Mouse (Mus musculus) kidney, postnatal 14 days (tissue): ENCODE results near the gene Palm3.
A peak's percentile ranks its signal among the peaks of the same experiment; 100 is the strongest.

ENCODE experiments used
- DNase-seq: peaks from one replicate; pipeline ENCODE4 v3.0.0; 2022; ENCODE audit warnings: mixed read lengths

Palm3 gene

DNA sequence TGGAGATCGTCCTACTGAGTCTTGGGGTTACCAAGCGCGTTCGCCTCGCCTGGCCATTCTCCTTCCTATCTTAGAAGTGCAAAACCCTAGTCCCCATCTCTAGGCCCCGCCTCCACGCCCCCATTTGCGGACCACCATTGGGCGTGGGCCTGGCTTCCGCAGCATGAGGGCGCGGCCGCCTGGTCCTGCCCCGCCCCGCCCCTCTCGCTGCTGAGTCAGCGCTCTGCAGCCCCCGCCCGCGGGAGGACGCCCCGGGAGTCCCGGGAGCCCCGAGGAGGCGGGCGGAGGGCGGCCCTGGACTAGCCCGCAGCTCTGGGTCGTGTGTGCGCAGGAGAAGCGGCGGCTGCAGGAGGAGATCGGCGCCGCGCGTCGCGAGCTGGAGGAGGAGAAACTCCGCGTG is 4.6 kb downstream of the Palm3 start:
- peak; percentile 69 for DNase-seq

- no peak for DNase-seq
Observed at GRCm38 (mm10) chr8:84027449-84027848, 6.2 kb downstream of the Palm3 start.

DNA sequence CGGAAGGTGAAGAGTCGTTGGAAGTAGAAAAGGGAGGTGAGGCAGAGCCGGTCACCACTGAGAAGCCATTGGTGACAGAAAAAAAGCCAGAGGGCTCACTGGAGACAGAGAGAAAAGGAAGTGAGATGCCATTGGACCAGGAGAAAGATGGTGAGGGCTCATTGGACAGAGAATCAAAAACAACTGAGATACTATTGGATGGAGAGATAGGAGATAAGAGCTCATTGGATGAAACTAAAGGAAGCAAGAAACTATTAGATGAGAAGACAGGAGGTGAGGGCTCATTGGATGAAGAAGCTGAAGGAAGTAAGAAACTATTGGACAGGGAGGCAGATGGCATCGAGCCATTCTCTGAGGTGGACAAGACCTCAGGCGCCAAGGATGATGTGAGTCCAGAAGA is 8.0 kb downstream of the Palm3 start:
- no peak for DNase-seq

DNA sequence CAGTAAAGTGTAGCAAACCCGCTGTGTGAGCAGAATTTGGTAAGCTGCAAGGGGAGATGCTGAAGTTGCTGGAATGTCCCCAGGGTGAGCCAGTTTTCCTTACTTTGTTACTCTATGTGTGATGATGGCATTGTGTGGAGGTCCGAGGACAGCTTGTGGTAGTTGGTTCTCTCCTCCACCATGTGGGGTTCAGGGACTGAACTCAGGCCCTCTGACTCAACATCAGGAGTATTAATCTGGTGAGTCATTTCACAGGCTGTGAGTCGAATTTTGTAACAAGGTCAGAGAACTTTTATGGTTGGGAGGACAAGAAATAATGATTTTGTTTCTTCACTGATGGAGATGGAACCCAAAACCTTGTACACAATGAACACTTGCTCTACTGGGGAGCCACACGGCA is 11.5 kb downstream of the Palm3 start:
- no peak for DNase-seq

DNA sequence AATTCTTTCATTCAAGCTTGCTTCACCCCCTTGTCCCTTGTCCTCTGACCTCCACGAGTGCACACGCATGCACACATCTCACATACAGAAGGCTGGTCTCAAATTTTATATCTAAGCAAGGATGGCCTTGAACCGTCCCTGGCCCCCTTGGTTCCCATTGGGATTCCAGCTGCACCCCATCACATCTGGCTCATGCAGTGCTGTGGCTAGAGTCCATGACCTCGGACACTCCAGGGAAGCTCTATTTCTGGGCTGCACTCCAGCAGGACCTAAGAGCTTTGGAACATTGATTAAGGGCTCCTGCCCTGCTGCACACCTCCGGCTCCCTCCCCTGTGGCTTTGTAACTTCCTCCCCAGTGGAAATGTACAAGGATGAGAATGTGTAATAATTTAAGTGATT is 16.7 kb downstream of the Palm3 start:
- DNase-seq, result peak; percentile 51

- DNase-seq, result peak; percentile 84
Observed at GRCm38 (mm10) chr8:84039050-84039449, 17.8 kb downstream of the Palm3 start.

- DNase-seq, result peak; percentile 79
Observed at GRCm38 (mm10) chr8:84042066-84042947, 21.0 kb downstream of the Palm3 start, which contains the start of gene Il27ra. Gene Il27ra (minus strand): TSS chr8:84042589.

DNA sequence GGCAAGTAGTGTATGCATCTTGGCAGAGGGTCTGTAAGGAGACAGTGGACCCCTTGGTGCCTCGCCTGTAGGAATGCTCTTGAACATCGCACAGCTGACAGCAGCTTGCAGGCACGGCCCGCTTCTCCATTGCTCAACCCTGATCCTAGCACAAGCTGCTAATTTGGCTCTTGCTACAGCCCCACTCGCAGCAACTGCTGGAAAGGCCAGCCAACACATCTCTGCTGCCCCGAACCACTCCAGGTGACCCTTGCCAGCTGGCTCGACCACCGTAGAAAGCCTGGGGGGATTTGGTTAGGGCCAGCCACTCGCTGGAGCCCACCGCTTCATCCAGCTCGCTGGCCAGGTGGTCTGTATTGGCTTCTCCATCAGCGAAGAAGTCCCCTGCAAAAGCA is 21.7 kb downstream of the Palm3 start:
- DNase-seq, result no peak

GRCm38 (mm10) chr8:84044103-84044502 is 22.8 kb downstream of the Palm3 start:
- DNase-seq, result no peak

DNA sequence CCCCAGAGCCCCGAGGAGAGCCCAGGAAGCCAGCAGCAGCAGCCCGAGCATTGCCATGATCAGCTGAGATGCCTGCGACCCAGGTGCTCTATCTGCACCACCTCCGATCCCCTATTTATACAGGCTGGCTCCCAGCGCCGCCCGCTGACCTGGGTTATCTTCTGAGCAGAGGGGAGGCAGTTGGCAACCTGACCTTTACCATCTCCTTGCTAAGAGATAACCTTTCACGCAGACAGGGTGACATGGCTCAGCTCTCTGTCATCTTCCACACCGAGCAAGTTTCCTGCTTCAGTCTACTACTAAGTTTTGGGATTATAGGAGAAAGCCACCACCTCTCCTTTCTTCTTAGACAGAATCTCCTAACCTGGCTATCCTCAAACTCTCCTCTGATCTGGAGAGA is 23.6 kb downstream of the Palm3 start, which contains the start of gene Rln3:
Gene Rln3, minus strand, starts transcription at position 101 of the 400 bp plus-strand sequence.
- DNase-seq, result no peak

DNA sequence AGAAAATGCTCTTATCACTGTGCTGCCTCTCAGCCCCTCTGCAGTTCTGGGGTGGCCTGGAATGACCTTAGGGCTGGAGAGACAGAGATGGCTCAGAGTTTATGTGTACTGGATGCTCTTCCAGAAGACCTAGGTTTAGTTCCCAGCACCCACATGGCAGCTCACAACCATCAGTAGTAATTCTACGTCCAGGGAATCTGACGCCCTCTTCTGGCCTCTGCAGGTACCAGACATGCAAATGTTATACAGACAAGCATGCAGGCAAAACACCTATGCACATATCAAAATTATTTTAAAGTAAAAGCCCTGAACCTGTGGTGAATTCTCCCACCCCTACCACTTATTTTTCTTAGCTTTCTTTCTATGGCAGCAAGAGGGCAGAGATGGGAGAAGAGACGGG is 25.2 kb downstream of the Palm3 start:
- DNase-seq, result no peak

DNA sequence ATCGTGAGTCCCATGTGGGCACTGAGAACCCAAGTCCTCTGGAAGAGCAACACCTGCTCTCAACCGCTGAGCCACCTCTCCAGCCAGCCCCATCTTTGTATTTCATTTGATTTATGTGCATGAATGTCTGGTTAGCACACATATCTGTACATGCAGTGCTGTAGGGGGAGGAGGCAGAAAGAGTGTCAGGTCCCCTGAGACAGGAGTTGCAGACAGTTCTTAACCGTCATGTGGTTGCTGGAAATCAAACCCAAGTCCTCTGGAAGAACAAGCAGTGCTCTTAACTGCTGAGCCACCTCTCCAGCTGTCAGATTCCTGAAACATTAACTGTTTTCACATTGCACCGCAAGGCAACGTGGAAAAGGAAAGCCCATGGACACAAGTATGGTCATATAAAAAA is 26.9 kb downstream of the Palm3 start:
- no peak for DNase-seq

DNA sequence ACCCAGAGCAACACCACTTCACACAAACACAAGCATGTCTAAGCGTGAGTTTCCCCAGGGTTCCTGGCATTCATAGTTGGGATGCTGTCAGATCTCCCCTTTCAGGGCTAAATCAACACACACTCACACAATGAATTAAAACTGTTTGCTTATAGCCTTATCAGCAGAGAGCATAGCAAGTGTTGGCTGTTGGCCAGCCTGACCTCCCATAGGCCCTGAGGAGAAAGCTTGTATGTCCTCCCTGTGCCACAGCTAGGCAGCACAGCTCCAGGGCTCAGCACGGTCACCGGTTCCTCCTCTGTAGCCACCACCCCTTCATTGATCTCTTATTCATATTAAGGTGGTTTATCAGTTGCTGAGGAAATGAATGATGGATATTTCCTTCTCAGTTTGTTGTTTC is 31.5 kb downstream of the Palm3 start:
- DNase-seq, result no peak

DNA sequence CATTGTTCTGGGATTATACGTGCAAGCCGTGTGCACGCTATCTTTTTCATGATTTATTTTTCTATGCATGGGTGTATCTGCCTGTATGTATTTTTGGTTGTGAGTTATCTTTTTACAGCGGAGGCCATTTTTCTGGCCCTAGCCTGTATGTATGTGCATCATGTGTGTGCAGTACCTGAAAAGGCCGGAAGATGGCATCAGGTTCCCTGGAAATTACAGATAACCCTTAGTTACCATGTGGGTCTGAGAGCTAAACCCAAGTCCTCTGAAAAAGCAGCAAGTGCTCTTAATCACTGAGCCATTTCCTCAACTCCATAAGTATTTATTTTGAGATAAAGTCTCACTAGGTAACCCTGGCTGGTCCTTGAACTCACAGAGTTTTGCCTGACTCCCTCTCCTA is 32.0 kb downstream of the Palm3 start:
- DNase-seq, result no peak

- DNase-seq, result no peak
Observed at GRCm38 (mm10) chr8:84057827-84058226, 36.6 kb downstream of the Palm3 start.

- no peak for DNase-seq
Observed at GRCm38 (mm10) chr8:84059226-84059625, 38.0 kb downstream of the Palm3 start.

- DNase-seq, result no peak
Observed at GRCm38 (mm10) chr8:84060245-84060644, 39.0 kb downstream of the Palm3 start.

DNA sequence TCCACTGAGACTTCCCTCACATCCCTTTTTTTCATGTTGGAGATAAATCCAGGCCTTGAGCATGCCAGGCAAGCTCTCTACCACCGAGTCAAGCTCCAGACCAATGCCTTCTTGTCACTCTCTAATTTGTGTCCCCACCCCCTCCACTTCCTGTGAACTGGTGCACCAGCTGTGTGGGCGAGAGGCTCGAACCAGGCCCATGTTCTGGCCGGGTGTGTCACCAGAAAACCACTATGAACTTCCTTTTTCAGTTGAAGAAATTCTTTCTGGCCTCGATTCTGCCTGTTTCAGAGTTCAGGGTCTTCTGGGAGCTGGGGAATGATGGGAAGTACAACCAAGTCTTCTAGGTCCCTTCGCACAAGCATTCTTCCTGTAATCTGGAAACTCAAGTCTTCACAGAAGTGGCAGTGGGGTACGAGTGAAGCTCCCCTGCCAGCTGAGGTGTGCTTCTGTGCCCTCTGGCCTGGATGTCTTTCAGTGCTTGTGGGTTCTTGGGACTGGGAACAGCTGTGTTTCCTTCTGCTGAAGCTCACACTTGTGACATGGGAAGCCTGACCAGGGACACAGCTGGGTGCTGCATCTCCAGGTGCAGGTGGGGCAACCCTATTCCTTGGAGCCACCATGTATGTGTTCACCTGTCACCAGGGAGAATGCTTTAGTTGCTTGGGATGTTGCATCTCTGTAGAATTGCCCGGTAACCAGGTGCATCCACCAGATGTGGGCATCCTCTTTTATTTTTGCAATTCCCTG is 42.8 kb downstream of the Palm3 start:
- DNase-seq, result no peak

DNA sequence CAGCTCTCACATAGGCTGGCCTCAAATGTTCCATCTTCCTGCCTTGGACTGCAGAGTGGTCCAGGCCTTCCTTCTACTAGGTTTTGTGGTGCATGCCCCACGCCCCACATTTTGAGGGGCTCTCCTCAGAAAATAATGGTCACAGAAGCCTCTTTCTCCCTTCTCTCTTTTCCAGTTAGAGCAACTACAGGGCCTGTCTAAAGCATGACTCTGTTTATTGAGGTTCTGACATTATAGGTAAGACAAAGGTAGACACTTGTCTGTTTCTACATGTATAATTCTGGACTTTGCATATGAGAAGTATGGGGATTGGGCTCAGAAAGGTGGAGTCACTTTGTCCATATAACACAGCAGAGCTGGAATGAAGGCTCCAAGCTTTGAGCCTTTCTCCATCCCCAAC is 43.8 kb downstream of the Palm3 start, which contains the start of gene Gm10643:
Gene Gm10643, minus strand, starts transcription at position 101 of the 400 bp plus-strand sequence.
- no peak for DNase-seq

GRCm38 (mm10) chr8:84065457-84066072 is 44.3 kb downstream of the Palm3 start:
- DNase-seq, result no peak

DNA sequence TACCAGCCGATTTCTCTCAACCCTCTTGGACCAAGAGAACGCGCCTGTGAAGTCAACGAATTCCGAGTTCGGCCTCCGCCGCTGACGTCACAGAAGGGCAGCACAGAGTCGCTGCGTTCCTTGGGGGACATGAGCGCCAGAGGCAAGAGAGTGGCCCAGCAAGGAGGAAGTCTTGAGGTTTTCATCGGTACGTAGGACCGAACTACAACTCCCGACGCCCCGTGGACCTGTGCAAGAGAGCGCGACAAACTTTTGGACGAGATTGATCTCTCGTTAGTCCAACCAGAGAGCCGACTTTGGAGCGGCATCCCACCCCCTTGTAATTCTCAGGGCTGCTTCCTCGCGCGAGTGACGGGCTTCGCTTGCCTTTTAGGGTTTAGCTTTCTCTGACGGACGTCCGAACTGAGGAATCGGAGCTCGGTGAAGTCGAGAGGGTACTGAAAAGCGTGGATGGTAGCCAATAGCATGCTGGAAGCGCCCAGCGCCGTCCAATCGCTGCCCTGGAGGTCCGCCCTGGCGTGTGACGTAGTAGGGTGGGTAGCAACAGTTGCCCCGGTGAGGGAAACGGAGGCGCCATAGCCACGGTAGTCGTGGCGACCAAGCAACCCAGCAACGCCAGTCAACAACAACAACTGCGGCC is 45.1 kb downstream of the Palm3 start, which contains the start of gene Rfx1:
Gene Rfx1, plus strand, starts transcription at position 544 of the 640 bp plus-strand sequence.
- peak; percentile 100 for DNase-seq

DNA sequence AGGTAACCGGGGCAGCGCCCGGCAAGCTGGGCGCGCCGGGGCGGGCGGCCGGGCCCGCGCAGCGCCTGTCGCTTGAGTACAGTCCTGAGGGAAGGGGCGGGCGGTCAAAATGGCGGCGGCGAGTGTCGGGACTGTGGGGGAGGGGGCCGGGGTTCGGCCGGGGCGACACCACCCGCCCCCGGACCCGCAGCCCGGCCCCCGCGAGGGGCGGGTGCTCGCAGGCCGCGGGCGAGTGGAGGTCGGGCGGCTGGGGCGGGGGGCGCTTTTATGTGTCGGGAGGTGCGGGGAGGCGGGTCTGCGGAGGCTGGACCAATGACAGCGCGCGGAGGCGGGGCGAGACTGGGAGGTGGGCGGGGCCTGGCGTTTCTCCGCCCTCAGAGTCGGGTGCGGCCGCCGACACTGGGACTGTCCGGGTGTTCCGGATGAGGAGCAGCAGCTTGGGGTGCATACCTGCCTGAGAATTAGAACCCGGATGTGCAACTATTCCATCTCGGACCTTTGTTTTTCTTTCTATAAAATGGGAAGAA is 45.8 kb downstream of the Palm3 start:
- DNase-seq, result peak; percentile 98

GRCm38 (mm10) chr8:84067911-84068310 is 46.6 kb downstream of the Palm3 start:
- DNase-seq, result no peak
